Mouse (Mus musculus) liver, embryonic 14.5 days (tissue): ENCODE results near the gene Papola.

Experiments
- CTCF ChIP-seq: IDR thresholded peaks from 2 replicates; pipeline ENCODE4 v1.5.1; 2016; ENCODE audit warnings: antibody characterized with exemption, low read depth, control low read depth
- EP300 ChIP-seq: IDR thresholded peaks from 2 replicates; pipeline ENCODE4 v1.6.1; 2016; ENCODE audit warnings: antibody characterized with exemption, low read depth

DNA sequence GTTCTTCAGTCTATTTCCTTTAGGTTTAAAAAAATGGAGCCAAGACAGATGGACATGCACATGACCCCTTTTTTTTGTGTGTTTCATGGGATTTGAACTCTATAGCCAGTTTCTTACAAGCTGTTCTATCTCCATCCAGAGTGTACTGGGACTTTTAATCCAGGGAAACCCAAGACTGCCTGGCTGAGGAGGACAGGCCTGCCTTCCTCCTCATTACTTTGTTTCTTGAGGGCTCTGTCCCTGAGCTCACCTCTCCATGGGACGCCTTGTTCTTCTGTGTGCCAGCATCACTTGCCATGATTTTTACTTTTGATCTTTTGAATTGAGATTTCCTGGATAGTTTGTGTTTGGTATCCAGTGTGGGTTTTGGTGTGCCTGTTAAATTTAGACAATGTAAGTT, 1.6 kb downstream of the Papola start:
- TF ChIP-seq CTCF (no peak), EP300 (no peak)
